ENCODE assay signal across 27 mouse cellular contexts in genomic region chr14:62346570-62346969, GRCm38 (mm10). TPM values are rescaled to one million over a fixed set of nuclear protein-coding genes. Genes with fewer than 3 reads are reported as not detected.
A peak's percentile ranks its signal among the peaks of the same experiment; 100 is the strongest.
DNase-seq lines count a peak whose midpoint lies in the region; ATAC-seq lines count a peak whose summit lies in the region.
"Had no signal": no experiment of that assay in that cellular context is flagged by ENCODE, and none has a peak within 500 bp of the region (broad histone marks: within the 10 kb centered on the region; RNA-seq: fewer than 3 reads in every experiment).

No protein-coding gene starts in this region.

- ATAC-seq in forebrain, embryonic 13.5 days, result no peak
- no peak for ATAC-seq in forebrain, embryonic 12.5 days (ENCODE audit: low FRiP score)
- no peak for ATAC-seq in hindbrain, embryonic 15.5 days (ENCODE audit: low FRiP score, low read depth)
- no peak for ATAC-seq in hindbrain, embryonic 14.5 days (ENCODE audit: low FRiP score)
- ATAC-seq in neural tube, embryonic 15.5 days (ENCODE audit: low FRiP score), result no peak
- ATAC-seq: forebrain, embryonic 15.5 days; intestine, embryonic 16.5 days had no signal

- peak overlapping the region; percentile 30; the same call in 1 of the 2 replicates for H3K9ac ChIP-seq in forebrain, embryonic 13.5 days
- H3K9ac ChIP-seq in forebrain, embryonic 12.5 days, result no peak overlapping the region
- no peak overlapping the region for H3K9ac ChIP-seq in hindbrain, embryonic 15.5 days
- no peak overlapping the region for H3K9ac ChIP-seq in hindbrain, embryonic 14.5 days
- H3K9ac ChIP-seq in neural tube, embryonic 15.5 days (replicated peaks), result no peak overlapping the region
- H3K9ac ChIP-seq: embryonic facial prominence, embryonic 12.5 days; forebrain, embryonic 15.5 days; limb, embryonic 13.5 days; liver, embryonic 13.5 days had no signal

- H3K36me3 ChIP-seq in forebrain, embryonic 13.5 days (ENCODE audit: poor library complexity, severe bottlenecking), result peaks cover 21% of the 10 kb centered on the region
- H3K36me3 ChIP-seq in forebrain, embryonic 12.5 days (replicated peaks), result peaks cover 11% of the 10 kb centered on the region
- no peaks in the 10 kb centered on the region for H3K36me3 ChIP-seq in hindbrain, embryonic 15.5 days
- H3K36me3 ChIP-seq in hindbrain, embryonic 14.5 days (replicated peaks; ENCODE audit: control insufficient read depth, insufficient read depth), result no peaks in the 10 kb centered on the region
- no peaks in the 10 kb centered on the region for H3K36me3 ChIP-seq in neural tube, embryonic 15.5 days
- H3K36me3 ChIP-seq: embryonic facial prominence, embryonic 12.5 days had no signal

- no peaks in the 10 kb centered on the region for H3K9me3 ChIP-seq in forebrain, embryonic 13.5 days (replicated peaks)
- H3K9me3 ChIP-seq in forebrain, embryonic 12.5 days, result no peaks in the 10 kb centered on the region
- no peaks in the 10 kb centered on the region for H3K9me3 ChIP-seq in hindbrain, embryonic 15.5 days
- H3K9me3 ChIP-seq in hindbrain, embryonic 14.5 days (ENCODE audit: control insufficient read depth, low read length), result no peaks in the 10 kb centered on the region
- H3K9me3 ChIP-seq in neural tube, embryonic 15.5 days (replicated peaks), result no peaks in the 10 kb centered on the region
- H3K9me3 ChIP-seq: embryonic facial prominence, embryonic 12.5 days; forebrain, embryonic 15.5 days; limb, embryonic 13.5 days; liver, embryonic 13.5 days had no signal

- H3K4me1 ChIP-seq in forebrain, embryonic 13.5 days, result peaks cover 37% of the 10 kb centered on the region
- H3K4me1 ChIP-seq in forebrain, embryonic 12.5 days, result peaks cover 25% of the 10 kb centered on the region
- peaks cover 15% of the 10 kb centered on the region; the same call in 1 of the 2 replicates for H3K4me1 ChIP-seq in hindbrain, embryonic 15.5 days (replicated peaks)
- peaks cover 5% of the 10 kb centered on the region for H3K4me1 ChIP-seq in hindbrain, embryonic 14.5 days (replicated peaks; ENCODE audit: control insufficient read depth, insufficient read depth, low read length)
- H3K4me1 ChIP-seq in neural tube, embryonic 15.5 days, result peaks cover 16% of the 10 kb centered on the region

- no peaks in the 10 kb centered on the region for H3K27me3 ChIP-seq in forebrain, embryonic 13.5 days
- H3K27me3 ChIP-seq in forebrain, embryonic 12.5 days, result no peaks in the 10 kb centered on the region
- H3K27me3 ChIP-seq in hindbrain, embryonic 15.5 days, result no peaks in the 10 kb centered on the region
- H3K27me3 ChIP-seq in hindbrain, embryonic 14.5 days (ENCODE audit: control insufficient read depth, insufficient read depth, low read length), result no peaks in the 10 kb centered on the region
- no peaks in the 10 kb centered on the region for H3K27me3 ChIP-seq in neural tube, embryonic 15.5 days (replicated peaks)
- H3K27me3 ChIP-seq: embryonic facial prominence, embryonic 12.5 days; forebrain, embryonic 15.5 days; limb, embryonic 13.5 days; liver, embryonic 13.5 days had no signal

- WGBS in forebrain, embryonic 13.5 days, result 33% methylated on average over 11 of the region's 11 CpGs
- WGBS in forebrain, embryonic 12.5 days, result 32% methylated on average over 11 of the region's 11 CpGs
- WGBS in hindbrain, embryonic 15.5 days, result 50% methylated on average over 11 of the region's 11 CpGs
- 57% methylated on average over 11 of the region's 11 CpGs for WGBS in hindbrain, embryonic 14.5 days
- 57% methylated on average over 11 of the region's 11 CpGs for WGBS in neural tube, embryonic 15.5 days

- no peak overlapping the region for H3K4me3 ChIP-seq in forebrain, embryonic 13.5 days
- no peak overlapping the region for H3K4me3 ChIP-seq in forebrain, embryonic 12.5 days (replicated peaks)
- H3K4me3 ChIP-seq in hindbrain, embryonic 15.5 days, result no peak overlapping the region
- no peak overlapping the region for H3K4me3 ChIP-seq in hindbrain, embryonic 14.5 days (replicated peaks; ENCODE audit: low read length)
- H3K4me3 ChIP-seq in neural tube, embryonic 15.5 days (replicated peaks), result no peak overlapping the region
- H3K4me3 ChIP-seq: embryonic facial prominence, embryonic 12.5 days; forebrain, embryonic 15.5 days; limb, embryonic 13.5 days; liver, embryonic 13.5 days; myocyte had no signal

- H3K27ac ChIP-seq in forebrain, embryonic 13.5 days, result peak overlapping the region; percentile 3; the same call in 1 of the 2 replicates
- no peak overlapping the region for H3K27ac ChIP-seq in forebrain, embryonic 12.5 days
- H3K27ac ChIP-seq in hindbrain, embryonic 15.5 days (replicated peaks), result no peak overlapping the region
- H3K27ac ChIP-seq in hindbrain, embryonic 14.5 days, result no peak overlapping the region
- H3K27ac ChIP-seq in neural tube, embryonic 15.5 days (replicated peaks), result no peak overlapping the region
- H3K27ac ChIP-seq: embryonic facial prominence, embryonic 12.5 days; forebrain, embryonic 15.5 days; layer of hippocampus, adult 2 months; limb, embryonic 13.5 days; liver, embryonic 13.5 days; stomach, postnatal 0 days had no signal

- no peak for DNase-seq in hindbrain, embryonic 14.5 days (ENCODE audit: low spot score)
- no peak for DNase-seq in neural tube, embryonic 10.5 days (ENCODE audit: extremely low spot score, low spot score)
- DNase-seq in lung, postnatal 25 days (ENCODE audit: low spot score), result no peak
- DNase-seq: adrenal gland, postnatal 25 days; cerebellum, adult 11-12 months; cerebellum, postnatal 25 days; gastrocnemius, postnatal 36 days; kidney, adult 9 months; kidney, postnatal 14 days; liver, embryonic 13.5 days; lung, adult 2 months; lung, postnatal 14 days; midbrain, embryonic 14.5 days; thymus, adult 2 months; thymus, postnatal 4 days had no signal

- 0 out of 2 replicates have a peak overlapping the region, but pooled peaks have one; percentile 16 for H3K4me2 ChIP-seq in forebrain, embryonic 13.5 days
- H3K4me2 ChIP-seq in forebrain, embryonic 12.5 days, result no peak overlapping the region
- 0 out of 2 replicates have a peak overlapping the region, but pooled peaks have one; percentile 5 for H3K4me2 ChIP-seq in hindbrain, embryonic 15.5 days
- no peak overlapping the region for H3K4me2 ChIP-seq in hindbrain, embryonic 14.5 days (replicated peaks)
- peak overlapping the region; percentile 19 for H3K4me2 ChIP-seq in neural tube, embryonic 15.5 days
- H3K4me2 ChIP-seq: embryonic facial prominence, embryonic 12.5 days; forebrain, embryonic 15.5 days; heart, embryonic 11.5 days; limb, embryonic 13.5 days; liver, embryonic 13.5 days had no signal

RNA-seq across cellular contexts. Expression of gene Dleu7, which starts 53.7 kb away (rescaled TPM):
- polyA plus RNA-seq in forebrain, embryonic 13.5 days (2015; fragmentation: Nextera tagmentation; extraction: Ambion mirVana), result 17.4 and 20.4 TPM in 2 replicates
- 9.1 and 10.2 TPM in 2 replicates for polyA plus RNA-seq in forebrain, embryonic 12.5 days (2016; fragmentation: Nextera tagmentation; extraction: Ambion mirVana)
- polyA plus RNA-seq in hindbrain, embryonic 15.5 days (2015; fragmentation: Nextera tagmentation; extraction: Ambion mirVana), result 14.1 and 18.4 TPM in 2 replicates
- 15.8 and 22.0 TPM in 2 replicates for polyA plus RNA-seq in hindbrain, embryonic 14.5 days (2014; fragmentation: Nextera tagmentation; extraction: Ambion mirVana)
- 13.6 and 19.9 TPM in 2 replicates for polyA plus RNA-seq in neural tube, embryonic 15.5 days (2015; fragmentation: Nextera tagmentation; extraction: Ambion mirVana)
- polyA plus RNA-seq: lung, adult 2 months had no signal

RNA-seq across cellular contexts. Expression of gene Rnaseh2b, which starts 54.2 kb away (rescaled TPM):
- 80.0 and 102 TPM in 2 replicates for polyA plus RNA-seq in forebrain, embryonic 13.5 days (2015; fragmentation: Nextera tagmentation; extraction: Ambion mirVana)
- 78.8 and 80.8 TPM in 2 replicates for polyA plus RNA-seq in forebrain, embryonic 12.5 days (2016; fragmentation: Nextera tagmentation; extraction: Ambion mirVana)
- 32.7 and 35.2 TPM in 2 replicates for polyA plus RNA-seq in hindbrain, embryonic 15.5 days (2015; fragmentation: Nextera tagmentation; extraction: Ambion mirVana)
- 26.2 and 29.7 TPM in 2 replicates for polyA plus RNA-seq in hindbrain, embryonic 14.5 days (2014; fragmentation: Nextera tagmentation; extraction: Ambion mirVana)
- 25.8 and 37.8 TPM in 2 replicates for polyA plus RNA-seq in neural tube, embryonic 15.5 days (2015; fragmentation: Nextera tagmentation; extraction: Ambion mirVana)

Comparison
In these comparisons a context has a peak if more than half of its experiments do, and no peak if none do; other contexts are left out.
1. H3K4me2 ChIP-seq: peak in forebrain, embryonic 13.5 days (single experiment), hindbrain, embryonic 15.5 days (single experiment) and neural tube, embryonic 15.5 days (single experiment); none in forebrain, embryonic 12.5 days (single experiment) and hindbrain, embryonic 14.5 days (single experiment).